In genomic region chr12:31835480-31835879, GRCm38 (mm10) we compare ENCODE assay signal across 20 mouse cellular contexts.
"Had no signal": no experiment of that assay in that cellular context is flagged by ENCODE, and none has a peak within 500 bp of the region (broad histone marks: within the 10 kb centered on the region; RNA-seq: fewer than 3 reads in every experiment).

No protein-coding gene starts in this region.

- H3K4me1 ChIP-seq: liver, embryonic 13.5 days; neural tube, embryonic 12.5 days; neural tube, embryonic 15.5 days had no signal

- H3K27me3 ChIP-seq: liver, embryonic 13.5 days; megakaryocyte, embryonic 14.5 days; neural tube, embryonic 12.5 days; neural tube, embryonic 15.5 days had no signal

- H3K27ac ChIP-seq: left cerebral cortex, adult 2 months; liver, embryonic 13.5 days; neural tube, embryonic 12.5 days; neural tube, embryonic 15.5 days; stomach, postnatal 0 days had no signal

- ATAC-seq: intestine, embryonic 16.5 days had no signal

- H3K9me3 ChIP-seq: liver, embryonic 13.5 days; megakaryocyte, embryonic 14.5 days; neural tube, embryonic 12.5 days; neural tube, embryonic 15.5 days had no signal

- H3K4me3 ChIP-seq: left cerebral cortex, adult 2 months; liver, embryonic 13.5 days; megakaryocyte, embryonic 14.5 days; neural tube, embryonic 12.5 days; neural tube, embryonic 15.5 days had no signal

- DNase-seq: kidney, adult 18-20 months; kidney, adult 9 months; kidney, postnatal 14 days; kidney, postnatal 4 days; layer of hippocampus, postnatal 36 days; liver, embryonic 13.5 days; lung, embryonic 14.5 days; midbrain, embryonic 14.5 days; right cerebral cortex, adult 18-20 months; right cerebral cortex, postnatal 14 days; right cerebral cortex, postnatal 4 days; thymus, adult 2 months; thymus, postnatal 25 days had no signal

- H3K9ac ChIP-seq: liver, embryonic 13.5 days; lung, embryonic 14.5 days; neural tube, embryonic 12.5 days; neural tube, embryonic 15.5 days had no signal

- H3K4me2 ChIP-seq: liver, embryonic 13.5 days; lung, embryonic 14.5 days; midbrain, embryonic 11.5 days; neural tube, embryonic 12.5 days; neural tube, embryonic 15.5 days had no signal

- H3K36me3 ChIP-seq: liver, embryonic 13.5 days; neural tube, embryonic 12.5 days; neural tube, embryonic 15.5 days had no signal
